Mouse (Mus musculus) bone marrow, adult 2 months (tissue): ENCODE measurements around the gene Gm49321.

ENCODE experiments used
- CTCF ChIP-seq: fragments of 200-500 bp; IDR thresholded peaks from 2 replicates; pipeline ENCODE4 v1.5.1; 2011; ENCODE audit warnings: low read length, control low read depth; ENCODE audit not compliant: control insufficient read depth, insufficient read depth
- POLR2A ChIP-seq: fragments of 200-500 bp; IDR thresholded peaks from 2 replicates; pipeline ENCODE4 v1.6.1; 2011; ENCODE audit warnings: low read depth, mild to moderate bottlenecking, control low read depth, low read length, borderline replicate concordance; ENCODE audit not compliant: control insufficient read depth

GRCm38 (mm10) chr12:73957676-73958075, 20.2 kb downstream of the Gm49321 start:
- TF ChIP-seq POLR2A (no peak), CTCF (no peak)
